ENCODE assay signal across 19 mouse cellular contexts in the genomic region with DNA sequence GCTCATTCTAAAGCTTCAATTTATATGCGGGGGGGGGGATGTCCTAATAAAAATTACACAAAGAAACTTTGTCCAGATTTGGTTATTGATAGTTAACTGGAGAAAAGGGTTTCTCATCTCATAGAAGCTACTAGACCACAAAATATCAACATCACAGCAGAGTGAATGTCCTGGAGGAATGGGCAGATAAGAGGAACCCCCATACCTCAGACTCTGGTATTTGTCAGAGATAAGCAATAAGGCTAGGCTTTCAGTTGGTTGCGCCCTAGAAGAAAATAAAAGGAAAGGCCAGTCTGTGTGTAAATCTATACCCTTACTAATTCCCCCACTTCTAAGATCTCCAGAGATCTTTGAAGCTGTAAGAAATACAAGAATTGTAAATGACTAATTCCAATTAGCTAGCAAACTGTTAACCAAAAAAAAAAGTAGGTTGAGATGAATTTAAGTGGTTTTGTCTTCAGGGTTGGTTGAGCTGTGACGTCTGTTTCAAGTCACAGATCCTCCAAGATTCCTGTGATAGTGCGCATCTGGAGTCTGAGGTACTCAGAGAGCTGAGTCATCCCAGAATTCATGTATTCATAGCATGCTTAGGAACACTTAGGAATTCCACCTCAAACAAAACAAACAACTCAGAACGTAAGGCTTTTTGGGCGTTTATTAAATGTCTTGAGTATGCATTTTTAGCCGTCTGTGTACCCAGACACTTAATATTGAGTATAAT.
DNase-seq lines count a peak whose midpoint lies in the region; ATAC-seq and TF ChIP-seq lines count a peak whose summit lies in the region.
"Had no signal": no experiment of that assay in that cellular context is flagged by ENCODE, and none has a peak within 500 bp of the region (broad histone marks: within the 10 kb centered on the region; RNA-seq: fewer than 3 reads in every experiment).

No protein-coding gene starts in this region.

- H3K4me1 ChIP-seq in heart, embryonic 13.5 days: peaks cover 78% of the 10 kb centered on the region
- H3K4me1 ChIP-seq in liver, embryonic 11.5 days (replicated peaks; ENCODE audit: control insufficient read depth, insufficient read depth, low read length): peaks cover 69% of the 10 kb centered on the region
- H3K4me1 ChIP-seq: forebrain, embryonic 15.5 days had no signal

- H3K9me3 ChIP-seq in heart, embryonic 13.5 days: no peaks in the 10 kb centered on the region
- no peaks in the 10 kb centered on the region for H3K9me3 ChIP-seq in liver, embryonic 11.5 days (ENCODE audit: control insufficient read depth, low read length)
- H3K9me3 ChIP-seq: forebrain, embryonic 15.5 days; heart, embryonic 15.5 days; hindbrain, embryonic 13.5 days; neural tube, embryonic 13.5 days had no signal

- WGBS in heart, embryonic 13.5 days: 45% methylated on average over 7 of the region's 7 CpGs
- 32% methylated on average over 7 of the region's 7 CpGs for WGBS in liver, embryonic 11.5 days

- no peaks in the 10 kb centered on the region for H3K79me2 ChIP-seq in myocyte (ENCODE audit: control insufficient read depth, insufficient read depth)

- no peak for TF ChIP-seq POLR2A in myocyte (IDR thresholded peaks at IDR 0.05; ENCODE audit: insufficient read length, low read depth)

- intact Hi-C loops in heart, postnatal 25 days (cut with DNase I): no loop called here

- no peak for DNase-seq in heart, postnatal 25 days (ENCODE audit: low spot score)
- peak; percentile 67 for DNase-seq in c-Kit-negative CD71-positive TER-119-positive erythroid progenitor cells, embryonic 14.5 days (ENCODE audit: low read depth, low spot score)
- DNase-seq in liver, embryonic 11.5 days (ENCODE audit: low spot score): no peak
- no peak for DNase-seq in urinary bladder, adult 18-20 months (ENCODE audit: low spot score in 2 of 2)
- DNase-seq in lung, postnatal 14 days: no peak
- no peak for DNase-seq in T-cell, adult 2 months (ENCODE audit: low spot score)
- DNase-seq: adrenal gland, adult 8-10 months; gastrocnemius, postnatal 10 days; kidney, adult 18-20 months; kidney, postnatal 4 days; lung, postnatal 4 days; spleen, adult 18-20 months had no signal

- H3K9ac ChIP-seq in heart, embryonic 13.5 days: no peak overlapping the region
- H3K9ac ChIP-seq in liver, embryonic 11.5 days (ENCODE audit: low read depth, low read length): peak overlapping the region; percentile 15; the same call in 1 of the 2 replicates
- H3K9ac ChIP-seq: forebrain, embryonic 15.5 days; heart, embryonic 15.5 days; neural tube, embryonic 13.5 days had no signal

- H3K4me3 ChIP-seq in heart, embryonic 13.5 days: no peak overlapping the region
- H3K4me3 ChIP-seq in liver, embryonic 11.5 days (ENCODE audit: low read depth, low read length): no peak overlapping the region
- no peak overlapping the region for H3K4me3 ChIP-seq in myocyte
- H3K4me3 ChIP-seq: forebrain, embryonic 15.5 days; heart, embryonic 15.5 days; hindbrain, embryonic 13.5 days; left cerebral cortex, adult 2 months; neural tube, embryonic 13.5 days had no signal

- no peak overlapping the region for H3ac ChIP-seq in myocyte (ENCODE audit: control insufficient read depth, insufficient read length)

- H3K36me3 ChIP-seq in heart, embryonic 13.5 days: no peaks in the 10 kb centered on the region
- no peaks in the 10 kb centered on the region for H3K36me3 ChIP-seq in liver, embryonic 11.5 days (ENCODE audit: control insufficient read depth, insufficient read depth, low read length)
- no peaks in the 10 kb centered on the region for H3K36me3 ChIP-seq in myocyte (ENCODE audit: control insufficient read depth, insufficient read depth)
- H3K36me3 ChIP-seq: forebrain, embryonic 15.5 days; heart, embryonic 15.5 days; hindbrain, embryonic 13.5 days; neural tube, embryonic 13.5 days had no signal

- no peaks in the 10 kb centered on the region for H3K27me3 ChIP-seq in heart, embryonic 13.5 days (replicated peaks)
- no peaks in the 10 kb centered on the region for H3K27me3 ChIP-seq in liver, embryonic 11.5 days (replicated peaks; ENCODE audit: control insufficient read depth, insufficient read depth, low read length)
- no peaks in the 10 kb centered on the region for H3K27me3 ChIP-seq in myocyte (ENCODE audit: control insufficient read depth, insufficient read depth, insufficient read length)
- H3K27me3 ChIP-seq: forebrain, embryonic 15.5 days; heart, embryonic 15.5 days; hindbrain, embryonic 13.5 days; neural tube, embryonic 13.5 days had no signal

- H3K4me2 ChIP-seq in heart, embryonic 13.5 days: no peak overlapping the region
- peak overlapping the region; percentile 39 for H3K4me2 ChIP-seq in liver, embryonic 11.5 days
- peak overlapping the region; percentile 62 for H3K4me2 ChIP-seq in myocyte (ENCODE audit: low read depth)
- H3K4me2 ChIP-seq: forebrain, embryonic 15.5 days; heart, embryonic 15.5 days; hindbrain, embryonic 13.5 days; neural tube, embryonic 13.5 days had no signal

- ATAC-seq in heart, embryonic 13.5 days (ENCODE audit: extremely low read depth, insufficient number of reproducible peaks, low FRiP score, low TSS enrichment): no peak
- ATAC-seq in liver, embryonic 11.5 days (replicated peaks; ENCODE audit: low FRiP score): peak; percentile 71
- ATAC-seq: forebrain, embryonic 15.5 days had no signal

- 0 out of 2 replicates have a peak overlapping the region, but pooled peaks have one; percentile 3 for H3K27ac ChIP-seq in heart, embryonic 13.5 days (replicated peaks)
- peak overlapping the region; percentile 78 for H3K27ac ChIP-seq in liver, embryonic 11.5 days (ENCODE audit: low read depth, low read length)
- H3K27ac ChIP-seq: forebrain, embryonic 15.5 days; heart, embryonic 15.5 days; left cerebral cortex, adult 2 months had no signal

TF ChIP-seq in myocyte, 11 proteins besides CTCF, POLR2A, EP300 and RAD21:
- no peak for TF ChIP-seq SRF (IDR thresholded peaks at IDR 0.05; ENCODE audit: control insufficient read depth, insufficient read length, low read depth)
- no peak for TF ChIP-seq CEBPB (IDR thresholded peaks at IDR 0.05; ENCODE audit: insufficient read depth, poor library complexity, severe bottlenecking)
- no peak for TF ChIP-seq REST (IDR thresholded peaks at IDR 0.05; ENCODE audit: insufficient read depth, insufficient read length)
- no peak for TF ChIP-seq MYOG (IDR thresholded peaks at IDR 0.05; ENCODE audit: control insufficient read depth in 1 of 3, insufficient read depth in 1 of 3, insufficient read length in 2 of 3, low read depth in 2 of 3)
- no peak for TF ChIP-seq USF1 (IDR thresholded peaks at IDR 0.05; ENCODE audit: low read depth)
- TF ChIP-seq TCF12 (IDR thresholded peaks at IDR 0.05; ENCODE audit: insufficient read depth, poor library complexity, severe bottlenecking): no peak
- TF ChIP-seq E2F4 (IDR thresholded peaks at IDR 0.05; ENCODE audit: insufficient read depth): no peak
- no peak for TF ChIP-seq TCF3 (IDR thresholded peaks at IDR 0.05; ENCODE audit: insufficient read length, low read depth)
- no peak for TF ChIP-seq MYOD1 (IDR thresholded peaks at IDR 0.05; ENCODE audit: control insufficient read depth in 1 of 3, insufficient read length in 2 of 3, low read depth in 2 of 3)
- TF ChIP-seq POLR2AphosphoS2 (IDR thresholded peaks at IDR 0.05; ENCODE audit: insufficient read length, low read depth): no peak
- TF ChIP-seq MAX (IDR thresholded peaks at IDR 0.05; ENCODE audit: low read depth): no peak
